Mouse (Mus musculus) heart, postnatal 14 days (tissue): ENCODE measurements around the gene Fam136a. TPM values are rescaled to one million over a fixed set of nuclear protein-coding genes. Genes with fewer than 3 reads are reported as not detected.

Experiments used
- total RNA-seq, 2 experiments: library from RNA; stranded (reverse); gene quantifications; 2 replicates each; pipeline ENCODE4 v1.2.3; 2021

Gene Fam136a
- total RNA-seq, 2 experiments from 2014 or later: 26.0 to 27.2 TPM

Other genes with a start within 250 kb of the Fam136a start
- 1 to 10 TPM; 1.3 to 1.4 TPM for gene Tgfa, start 170.4 kb upstream of the Fam136a start, total RNA-seq
- 10 to 100 TPM; 51.1 to 52.4 TPM for gene Snrpg, start 5.7 kb downstream of the Fam136a start, total RNA-seq
- 10 to 100 TPM; 68.1 to 69.2 TPM for gene Pcyox1, start 31.5 kb downstream of the Fam136a start, total RNA-seq
- gene Tia1, start 38.6 kb downstream of the Fam136a start, total RNA-seq: 10 to 100 TPM; 38.5 to 39.9 TPM
- not detected for gene Gm44790, start 61.0 kb downstream of the Fam136a start, total RNA-seq
- 10 to 100 TPM; 11.4 to 12.4 TPM for gene C87436, start 72.7 kb downstream of the Fam136a start, total RNA-seq
- gene Pcbp1, start 160.7 kb downstream of the Fam136a start, total RNA-seq: 100 to 1,000 TPM; 168 to 179 TPM